Mouse (Mus musculus) midbrain, embryonic 10.5 days (tissue): ENCODE results near the gene Pum2. TPM values are rescaled to one million over a fixed set of nuclear protein-coding genes. Genes with fewer than 3 reads are reported as not detected.
A peak's percentile ranks its signal among the peaks of the same experiment; 100 is the strongest.
"Not testable (repeated sequence)": the region's sequence is repeated elsewhere in the genome, so short reads cannot be mapped to it uniquely, and the experiment has no call there.

Experiments used
- DNase-seq: peaks from one replicate; pipeline ENCODE4 v3.0.0-alpha.2; 2017; ENCODE audit warnings: low spot score
- H3K27ac ChIP-seq: fragments of 300-500 bp; sonication (generic); replicated peaks from 2 replicates; pipeline ENCODE4 v1.5.1; 2016; ENCODE audit warnings: mild to moderate bottlenecking
- H3K27me3 ChIP-seq: fragments of 300-500 bp; sonication (generic); 2 replicates; pipeline ENCODE4 v1.6.1; 2016; ENCODE audit warnings: low read depth, mild to moderate bottlenecking; ENCODE audit not compliant: poor library complexity, severe bottlenecking
- H3K36me3 ChIP-seq: fragments of 300-500 bp; sonication (generic); 2 replicates; pipeline ENCODE4 v1.6.1; 2016; ENCODE audit warnings: mild to moderate bottlenecking, moderate library complexity
- H3K4me1 ChIP-seq: fragments of 300-500 bp; sonication (generic); 2 replicates; pipeline ENCODE4 v1.6.1; 2016
- H3K4me3 ChIP-seq: fragments of 300-500 bp; sonication (generic); 2 replicates; pipeline ENCODE4 v1.5.1; 2016; ENCODE audit warnings: mild to moderate bottlenecking, moderate library complexity
- H3K9me3 ChIP-seq: fragments of 300-500 bp; sonication (generic); replicated peaks from 2 replicates; pipeline ENCODE4 v1.6.1; 2016; ENCODE audit warnings: mild to moderate bottlenecking
- WGBS: fragments of 180-500 bp; shearing (Covaris S2); methylation state at CpG from one replicate; pipeline ENCODE4 v1.1.7; 2016; 5-methylcytosine and 5-hydroxymethylcytosine counted together
- polyA plus RNA-seq: library from polyadenylated mRNA; unstranded; fragments of >200 nt; fragmentation: Nextera tagmentation; extraction: Ambion mirVana; gene quantifications from 2 replicates; pipeline ENCODE4 v1.2.1, GENCODE M21; 2016

The Pum2 gene
- polyA plus RNA-seq, 1 experiment from 2014 or later = 67.4 TPM

- Histone ChIP-seq H3K27ac (peak overlapping the region; percentile 100), H3K9me3 (peaks cover 5% of the 10 kb centered on the region; the same call in 1 of the 2 replicates), H3K4me1 (peaks cover 30% of the 10 kb centered on the region), H3K36me3 (peaks cover 22% of the 10 kb centered on the region), H3K4me3 (peak overlapping the region; percentile 96), H3K27me3 (no peaks in the 10 kb centered on the region)
- DNase-seq = peak; percentile 79
- under 1% methylated on average over 53 of the region's 62 CpGs for WGBS
Observed at GRCm38 (mm10) chr12:8674377-8674864, 487 bp downstream of the Pum2 start.

DNA sequence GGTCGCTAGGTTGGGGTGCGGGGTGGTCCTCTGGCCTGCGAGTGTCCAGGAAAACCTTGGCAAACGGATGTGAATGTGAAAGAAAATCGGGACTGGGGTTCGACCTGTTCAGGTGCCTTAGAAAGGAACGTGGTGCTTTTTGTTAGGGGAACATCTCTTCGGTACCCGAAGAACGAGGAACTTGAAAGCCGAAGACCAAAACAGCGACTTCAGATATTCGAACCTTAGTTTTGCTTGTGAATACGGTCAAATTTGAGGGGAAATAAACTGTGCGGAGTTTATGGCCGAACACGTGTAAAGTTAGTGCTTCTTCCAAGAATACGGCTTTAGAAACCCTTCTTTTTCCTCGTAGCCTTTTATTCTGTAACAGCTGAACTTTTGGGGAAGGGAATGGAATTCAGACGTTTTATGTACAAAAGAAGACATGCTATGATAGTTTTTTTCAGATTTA lies 982 bp downstream of the Pum2 start:
- Histone ChIP-seq H3K9me3 (peaks cover 5% of the 10 kb centered on the region; the same call in 1 of the 2 replicates), H3K27me3 (no peaks in the 10 kb centered on the region), H3K4me1 (peaks cover 30% of the 10 kb centered on the region), H3K4me3 (peak overlapping the region; percentile 96), H3K27ac (peak overlapping the region; percentile 100), H3K36me3 (peaks cover 27% of the 10 kb centered on the region)
- under 1% methylated on average over 20 of the region's 20 CpGs for WGBS
- DNase-seq = no peak

- Histone ChIP-seq H3K4me3 (peak overlapping the region; percentile 96), H3K27me3 (no peaks in the 10 kb centered on the region), H3K36me3 (peaks cover 32% of the 10 kb centered on the region), H3K27ac (peak overlapping the region; percentile 100), H3K9me3 (peaks cover 5% of the 10 kb centered on the region; the same call in 1 of the 2 replicates), H3K4me1 (peaks cover 30% of the 10 kb centered on the region)
- DNase-seq = no peak
- 2% methylated on average over 7 of the region's 7 CpGs for WGBS
Observed at GRCm38 (mm10) chr12:8675361-8675760, 1.4 kb downstream of the Pum2 start.

DNA sequence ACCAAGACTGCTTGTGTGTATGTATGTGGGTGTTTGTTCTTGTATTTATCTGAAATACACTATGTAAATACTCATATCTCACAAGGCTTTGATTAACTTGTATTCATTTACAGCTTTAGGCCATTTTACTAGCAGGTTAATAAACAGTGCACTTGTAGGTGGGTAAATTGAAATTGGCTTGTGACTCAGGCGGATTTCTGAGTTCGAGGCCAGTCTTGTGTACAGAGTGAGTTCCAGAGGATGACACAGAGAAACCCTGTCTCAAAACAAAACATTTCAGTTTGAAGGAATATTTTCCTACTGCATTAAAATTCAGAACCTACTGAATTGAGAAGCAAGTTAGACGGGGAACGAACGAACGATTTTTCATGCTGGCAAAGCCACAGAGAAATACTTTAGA lies 2.4 kb downstream of the Pum2 start:
- 86% methylated on average over 6 of the region's 6 CpGs for WGBS
- H3K27ac ChIP-seq = no peak overlapping the region
- no peaks in the 10 kb centered on the region for H3K27me3 ChIP-seq
- peak overlapping the region; percentile 96 for H3K4me3 ChIP-seq
- H3K36me3 ChIP-seq = peaks cover 42% of the 10 kb centered on the region
- peaks cover 1% of the 10 kb centered on the region; the same call in 1 of the 2 replicates for H3K9me3 ChIP-seq
- DNase-seq = no peak
- peaks cover 30% of the 10 kb centered on the region for H3K4me1 ChIP-seq

DNA sequence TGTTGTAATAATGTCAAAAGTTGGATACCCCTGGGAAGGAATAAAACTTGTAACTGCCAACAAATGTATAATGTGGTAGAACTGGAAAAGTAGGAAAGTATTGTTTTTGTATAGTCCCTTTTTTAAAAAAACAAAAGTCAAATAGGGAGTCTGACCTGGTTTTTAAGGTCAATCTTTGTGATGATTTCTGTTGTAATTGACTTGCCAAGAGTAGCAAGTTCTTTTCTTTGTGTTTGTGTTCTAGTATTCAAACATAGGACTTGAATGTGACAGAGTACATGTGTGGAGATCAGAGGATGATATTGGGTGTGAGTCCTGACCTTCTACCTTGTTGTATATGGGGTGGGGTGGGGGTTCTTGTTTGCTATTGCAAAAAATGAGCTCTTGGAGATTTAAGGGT lies 4.0 kb downstream of the Pum2 start:
- Histone ChIP-seq H3K27ac (no peak overlapping the region), H3K36me3 (peaks cover 57% of the 10 kb centered on the region), H3K27me3 (no peaks in the 10 kb centered on the region), H3K4me3 (no peak overlapping the region), H3K9me3 (no peaks in the 10 kb centered on the region), H3K4me1 (peaks cover 30% of the 10 kb centered on the region)
- DNase-seq = no peak

DNA sequence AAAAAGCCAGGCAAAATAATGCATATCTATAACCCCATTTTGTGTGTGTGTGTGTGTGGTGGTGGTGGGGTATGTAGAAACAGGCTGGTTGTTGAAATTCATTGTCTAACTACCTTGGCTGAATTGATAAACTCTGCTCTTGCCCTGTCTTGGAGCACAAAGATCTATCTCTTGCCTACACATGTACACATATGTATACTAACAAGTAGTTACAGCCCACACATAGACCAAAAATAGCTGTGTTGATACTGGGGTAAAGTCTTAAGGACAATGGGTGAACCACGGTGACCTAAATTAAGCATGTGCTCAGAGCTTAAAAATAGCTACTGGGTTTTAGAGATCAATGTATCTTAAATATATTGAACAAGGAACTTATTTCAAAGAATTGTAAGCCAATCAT lies 10.3 kb downstream of the Pum2 start:
- Histone ChIP-seq H3K27ac (no peak overlapping the region), H3K9me3 (peaks cover 8% of the 10 kb centered on the region; the same call in 1 of the 2 replicates), H3K4me3 (no peak overlapping the region), H3K36me3 (peaks cover 76% of the 10 kb centered on the region), H3K27me3 (no peaks in the 10 kb centered on the region), H3K4me1 (no peaks in the 10 kb centered on the region)
- WGBS = 94% methylated on average over 1 of the region's 1 CpGs
- DNase-seq = no peak

GRCm38 (mm10) chr12:8685036-8685435 lies 11.1 kb downstream of the Pum2 start:
- no peak for DNase-seq
- Histone ChIP-seq H3K36me3 (peaks cover 67% of the 10 kb centered on the region), H3K4me3 (no peak overlapping the region), H3K27me3 (no peaks in the 10 kb centered on the region), H3K27ac (no peak overlapping the region), H3K9me3 (peaks cover 8% of the 10 kb centered on the region; the same call in 1 of the 2 replicates), H3K4me1 (no peaks in the 10 kb centered on the region)
- 93% methylated on average over 3 of the region's 3 CpGs for WGBS

- not testable (repeated sequence) for H3K4me1 ChIP-seq, H3K27ac ChIP-seq, DNase-seq, H3K9me3 ChIP-seq, H3K27me3 ChIP-seq, H3K4me3 ChIP-seq
- 86% methylated on average over 3 of the region's 3 CpGs for WGBS
- H3K36me3 ChIP-seq = peaks cover 53% of the 10 kb centered on the region
Observed at GRCm38 (mm10) chr12:8689882-8690281, 15.9 kb downstream of the Pum2 start.

GRCm38 (mm10) chr12:8698895-8699294 lies 25.0 kb downstream of the Pum2 start:
- H3K27ac ChIP-seq = no peak overlapping the region
- WGBS = 80% methylated on average over 2 of the region's 2 CpGs
- peak; percentile 25 for DNase-seq
- no peak overlapping the region for H3K4me3 ChIP-seq
- H3K27me3 ChIP-seq = no peaks in the 10 kb centered on the region
- no peaks in the 10 kb centered on the region for H3K9me3 ChIP-seq
- H3K36me3 ChIP-seq = peaks cover 63% of the 10 kb centered on the region
- no peaks in the 10 kb centered on the region for H3K4me1 ChIP-seq

GRCm38 (mm10) chr12:8703988-8704387 lies 30.1 kb downstream of the Pum2 start:
- DNase-seq = no peak
- Histone ChIP-seq H3K36me3 (peaks cover 73% of the 10 kb centered on the region), H3K9me3 (no peaks in the 10 kb centered on the region), H3K4me1 (no peaks in the 10 kb centered on the region), H3K4me3 (no peak overlapping the region), H3K27me3 (no peaks in the 10 kb centered on the region), H3K27ac (no peak overlapping the region)
- WGBS = 73% methylated on average over 1 of the region's 1 CpGs

DNA sequence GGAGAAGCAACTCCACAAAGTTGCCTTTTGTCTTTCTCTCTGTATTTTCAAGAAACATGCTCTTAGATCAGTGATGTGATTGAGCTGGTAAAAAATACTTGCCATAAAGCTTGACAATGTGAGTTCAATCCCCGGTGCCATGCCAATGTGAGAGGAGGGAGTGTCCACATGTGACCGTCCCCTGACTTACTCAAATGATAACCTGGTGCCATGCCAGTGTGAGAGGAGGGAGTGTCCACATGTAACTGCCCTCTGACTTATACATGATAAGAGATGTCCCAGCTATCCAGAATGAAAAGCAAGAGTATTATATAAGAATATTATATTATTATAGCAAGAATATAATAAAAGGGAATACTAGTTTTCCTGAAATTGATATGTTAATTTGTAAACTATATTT lies 34.9 kb downstream of the Pum2 start:
- Histone ChIP-seq H3K9me3 (no peaks in the 10 kb centered on the region), H3K4me1 (no peaks in the 10 kb centered on the region), H3K4me3 (no peak overlapping the region), H3K27ac (no peak overlapping the region), H3K36me3 (peaks cover 82% of the 10 kb centered on the region), H3K27me3 (no peaks in the 10 kb centered on the region)
- DNase-seq = no peak
- 94% methylated on average over 2 of the region's 2 CpGs for WGBS

- no peaks in the 10 kb centered on the region for H3K27me3 ChIP-seq
- H3K4me1 ChIP-seq = no peaks in the 10 kb centered on the region
- H3K4me3 ChIP-seq = no peak overlapping the region
- WGBS = 90% methylated on average over 2 of the region's 2 CpGs
- no peak for DNase-seq
- no peak overlapping the region for H3K27ac ChIP-seq
- no peaks in the 10 kb centered on the region for H3K9me3 ChIP-seq
- H3K36me3 ChIP-seq = peaks cover 93% of the 10 kb centered on the region
Observed at GRCm38 (mm10) chr12:8712665-8713064, 38.7 kb downstream of the Pum2 start.

DNA sequence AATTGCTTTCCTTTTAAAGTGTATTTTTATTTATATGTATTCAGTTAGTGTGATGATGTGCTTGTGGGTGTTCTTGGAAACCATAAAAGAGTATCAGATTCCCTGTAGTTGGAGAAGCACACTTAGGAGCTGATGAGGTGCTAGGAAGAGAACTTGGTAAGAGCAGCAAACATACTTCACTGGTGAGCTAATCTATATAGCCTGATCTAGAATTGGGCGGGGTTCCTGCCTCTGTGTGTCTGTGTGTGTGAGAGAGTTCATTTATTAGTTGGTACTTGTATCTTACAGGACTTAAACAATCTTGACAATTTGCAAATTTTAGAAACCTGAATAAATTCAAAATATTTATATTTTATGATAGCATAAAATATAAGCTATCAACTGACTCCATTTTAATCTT lies 42.2 kb downstream of the Pum2 start:
- Histone ChIP-seq H3K4me1 (no peaks in the 10 kb centered on the region), H3K36me3 (peaks cover 91% of the 10 kb centered on the region), H3K27ac (no peak overlapping the region), H3K9me3 (no peaks in the 10 kb centered on the region), H3K4me3 (no peak overlapping the region), H3K27me3 (no peaks in the 10 kb centered on the region)
- 95% methylated on average over 1 of the region's 1 CpGs for WGBS
- no peak for DNase-seq

DNA sequence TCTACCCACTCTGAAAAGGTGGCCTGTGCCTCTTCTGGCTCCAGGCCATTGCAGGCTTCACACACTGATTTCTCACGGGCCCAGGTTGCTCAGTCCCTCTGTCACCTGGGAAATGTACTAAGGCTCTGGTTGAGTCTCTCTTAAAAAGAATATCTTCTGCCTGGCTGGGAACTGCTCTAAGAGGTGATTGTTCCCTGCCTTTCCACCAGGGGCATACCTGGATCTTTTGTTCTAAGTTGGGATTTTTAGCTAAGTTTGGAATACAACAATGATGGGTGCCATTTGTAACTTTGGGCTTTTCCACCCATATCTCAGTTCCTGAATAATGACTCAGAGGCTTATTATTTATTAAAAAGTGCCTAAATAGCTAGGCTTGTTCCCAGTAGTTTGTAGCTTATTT lies 53.0 kb downstream of the Pum2 start:
- DNase-seq = no peak
- Histone ChIP-seq H3K27ac (no peak overlapping the region), H3K4me3 (no peak overlapping the region), H3K9me3 (no peaks in the 10 kb centered on the region), H3K27me3 (no peaks in the 10 kb centered on the region), H3K36me3 (peaks cover 98% of the 10 kb centered on the region), H3K4me1 (no peaks in the 10 kb centered on the region)
- 75% methylated on average over 1 of the region's 1 CpGs for WGBS
